Mouse (Mus musculus) heart, embryonic 11.5 days (tissue): ENCODE measurements around the gene Pdhx. TPM values are rescaled to one million over a fixed set of nuclear protein-coding genes. Genes with fewer than 3 reads are reported as not detected.

Experiments
- ATAC-seq: fragments of 200-750 bp; cut with Nextera tagmentation; replicated peaks from 2 replicates; pipeline ENCODE4 v1.8.0; 2017; ENCODE audit warnings: moderate library complexity; ENCODE audit not compliant: insufficient number of reproducible peaks, low FRiP score, low TSS enrichment
- H3K27ac ChIP-seq: fragments of 300-500 bp; sonication (generic); 2 replicates; pipeline ENCODE4 v1.5.1; 2014; ENCODE audit warnings: mild to moderate bottlenecking, low read depth, low read length
- H3K27me3 ChIP-seq: fragments of 300-500 bp; sonication (generic); 2 replicates; pipeline ENCODE4 v1.6.1; 2014; ENCODE audit warnings: mild to moderate bottlenecking, low read length, mixed read lengths; ENCODE audit not compliant: control insufficient read depth, insufficient read depth
- H3K36me3 ChIP-seq: fragments of 300-500 bp; sonication (generic); 2 replicates; pipeline ENCODE4 v1.6.1; 2014; ENCODE audit warnings: mild to moderate bottlenecking, low read length, moderate library complexity, mixed read lengths; ENCODE audit not compliant: control insufficient read depth, insufficient read depth
- H3K4me1 ChIP-seq: fragments of 300-500 bp; sonication (generic); 2 replicates; pipeline ENCODE4 v1.6.1; 2014; ENCODE audit warnings: low read length; ENCODE audit not compliant: control insufficient read depth, insufficient read depth
- H3K4me2 ChIP-seq: fragments of 300-500 bp; sonication (generic); 2 replicates; pipeline ENCODE4 v1.6.1; 2014; ENCODE audit warnings: mild to moderate bottlenecking, moderate library complexity
- H3K4me3 ChIP-seq: fragments of 300-500 bp; sonication (generic); 2 replicates; pipeline ENCODE4 v1.5.1; 2014; ENCODE audit warnings: low read depth, low read length
- H3K9ac ChIP-seq: fragments of 300-500 bp; sonication (generic); 2 replicates; pipeline ENCODE4 v1.6.1; 2014; ENCODE audit warnings: mild to moderate bottlenecking, low read depth, low read length, moderate library complexity
- H3K9me3 ChIP-seq: fragments of 300-500 bp; sonication (generic); replicated peaks from 2 replicates; pipeline ENCODE4 v1.6.1; 2016; ENCODE audit warnings: low read length; ENCODE audit not compliant: control insufficient read depth
- WGBS: fragments of 180-500 bp; shearing (Covaris S2); extraction: QIAGEN DNeasy Blood & Tissue Kit; methylation state at CpG from one replicate; pipeline ENCODE4 v1.1.7; 2014; ENCODE audit not compliant: insufficient replicate concordance; 5-methylcytosine and 5-hydroxymethylcytosine counted together
- polyA plus RNA-seq: library from polyadenylated mRNA; unstranded; fragments of >200 nt; fragmentation: Nextera tagmentation; extraction: Ambion mirVana; gene quantifications from 2 replicates; pipeline ENCODE4 v1.2.1, GENCODE M21; 2014

The Pdhx gene
- polyA plus RNA-seq, 1 experiment from 2014 or later: 51.0 TPM

GRCm38 (mm10) chr2:102987708-102988010 is 85.7 kb downstream of the Pdhx start:
- H3K9me3 ChIP-seq: no peaks in the 10 kb centered on the region
- no peak overlapping the region for H3K27ac ChIP-seq
- no peaks in the 10 kb centered on the region for H3K36me3 ChIP-seq
- H3K4me1 ChIP-seq: no peaks in the 10 kb centered on the region
- H3K4me2 ChIP-seq: no peak overlapping the region
- ATAC-seq: no peak
- 88% methylated on average over 4 of the region's 4 CpGs for WGBS
- no peaks in the 10 kb centered on the region for H3K27me3 ChIP-seq
- H3K9ac ChIP-seq: no peak overlapping the region
- H3K4me3 ChIP-seq: no peak overlapping the region

- Histone ChIP-seq H3K9ac (no peak overlapping the region), H3K9me3 (no peaks in the 10 kb centered on the region), H3K4me2 (no peak overlapping the region), H3K27ac (no peak overlapping the region), H3K4me3 (no peak overlapping the region), H3K4me1 (no peaks in the 10 kb centered on the region), H3K27me3 (no peaks in the 10 kb centered on the region), H3K36me3 (no peaks in the 10 kb centered on the region)
- WGBS: 77% methylated on average over 6 of the region's 6 CpGs
- no peak for ATAC-seq
Observed at GRCm38 (mm10) chr2:102986964-102987707, 86.2 kb downstream of the Pdhx start.

- H3K9me3 ChIP-seq: no peaks in the 10 kb centered on the region
- no peak overlapping the region for H3K9ac ChIP-seq
- H3K4me3 ChIP-seq: no peak overlapping the region
- no peak overlapping the region for H3K4me2 ChIP-seq
- no peaks in the 10 kb centered on the region for H3K4me1 ChIP-seq
- ATAC-seq: no peak
- 57% methylated on average over 3 of the region's 3 CpGs for WGBS
- no peaks in the 10 kb centered on the region for H3K36me3 ChIP-seq
- no peak overlapping the region for H3K27ac ChIP-seq
- no peaks in the 10 kb centered on the region for H3K27me3 ChIP-seq
Observed at GRCm38 (mm10) chr2:102986424-102986823, 86.9 kb downstream of the Pdhx start.

GRCm38 (mm10) chr2:102982822-102983221 is 90.5 kb downstream of the Pdhx start:
- H3K4me1 ChIP-seq: no peaks in the 10 kb centered on the region
- H3K4me3 ChIP-seq: no peak overlapping the region
- no peak overlapping the region for H3K4me2 ChIP-seq
- 65% methylated on average over 2 of the region's 2 CpGs for WGBS
- no peak for ATAC-seq
- no peaks in the 10 kb centered on the region for H3K9me3 ChIP-seq
- H3K27ac ChIP-seq: no peak overlapping the region
- no peaks in the 10 kb centered on the region for H3K27me3 ChIP-seq
- no peaks in the 10 kb centered on the region for H3K36me3 ChIP-seq
- no peak overlapping the region for H3K9ac ChIP-seq

- Histone ChIP-seq H3K4me2 (no peak overlapping the region), H3K9ac (no peak overlapping the region), H3K9me3 (no peaks in the 10 kb centered on the region), H3K4me3 (no peak overlapping the region), H3K27ac (no peak overlapping the region), H3K27me3 (no peaks in the 10 kb centered on the region), H3K36me3 (no peaks in the 10 kb centered on the region), H3K4me1 (no peaks in the 10 kb centered on the region)
- ATAC-seq: no peak
- WGBS: 80% methylated on average over 8 of the region's 8 CpGs
Observed at GRCm38 (mm10) chr2:102981446-102982314, 91.6 kb downstream of the Pdhx start.

- ATAC-seq: no peak
- Histone ChIP-seq H3K27ac (no peak overlapping the region), H3K36me3 (no peaks in the 10 kb centered on the region), H3K4me3 (no peak overlapping the region), H3K9me3 (no peaks in the 10 kb centered on the region), H3K27me3 (no peaks in the 10 kb centered on the region), H3K4me2 (no peak overlapping the region), H3K9ac (no peak overlapping the region), H3K4me1 (no peaks in the 10 kb centered on the region)
- 44% methylated on average over 2 of the region's 2 CpGs for WGBS
Observed at GRCm38 (mm10) chr2:102980870-102981269, 92.4 kb downstream of the Pdhx start.

- Histone ChIP-seq H3K4me2 (no peak overlapping the region), H3K4me1 (no peaks in the 10 kb centered on the region), H3K27me3 (no peaks in the 10 kb centered on the region), H3K9ac (no peak overlapping the region), H3K4me3 (no peak overlapping the region), H3K9me3 (no peaks in the 10 kb centered on the region), H3K27ac (no peak overlapping the region), H3K36me3 (no peaks in the 10 kb centered on the region)
- WGBS: 66% methylated on average over 2 of the region's 2 CpGs
- no peak for ATAC-seq
Observed at GRCm38 (mm10) chr2:102979519-102979918, 93.8 kb downstream of the Pdhx start.

GRCm38 (mm10) chr2:102979112-102979511 is 94.2 kb downstream of the Pdhx start:
- Histone ChIP-seq H3K27me3 (no peaks in the 10 kb centered on the region), H3K4me1 (no peaks in the 10 kb centered on the region), H3K4me2 (no peak overlapping the region), H3K27ac (no peak overlapping the region), H3K36me3 (no peaks in the 10 kb centered on the region), H3K9me3 (no peaks in the 10 kb centered on the region), H3K9ac (no peak overlapping the region), H3K4me3 (no peak overlapping the region)
- ATAC-seq: no peak
